Comparison of ENCODE assay signal across 8 mouse cellular contexts in genomic region chr3:27983935-27984577, GRCm38 (mm10). TPM values are rescaled to one million over a fixed set of nuclear protein-coding genes. Genes with fewer than 3 reads are reported as not detected.
DNase-seq lines count a peak whose midpoint lies in the region; ATAC-seq and TF ChIP-seq lines count a peak whose summit lies in the region.

No protein-coding gene starts in this region.

- H3K4me3 ChIP-seq in G1E (ENCODE audit: low read depth, low read length): no peak overlapping the region
- H3K4me3 ChIP-seq in forebrain, embryonic 16.5 days (replicated peaks; ENCODE audit: low read length): peak overlapping the region; percentile 29
- peak overlapping the region; percentile 72 for H3K4me3 ChIP-seq in lung, adult 2 months (replicated peaks; ENCODE audit: extremely low read depth, low read depth, low read length)
- H3K4me3 ChIP-seq in neural tube, embryonic 14.5 days (ENCODE audit: low read depth, low read length): peak overlapping the region; percentile 16; the same call in 1 of the 2 replicates

- 0 out of 2 replicates have a peak overlapping the region, but pooled peaks have one; percentile 17 for H3K27ac ChIP-seq in forebrain, embryonic 16.5 days (ENCODE audit: low read length)
- 0 out of 2 replicates have a peak overlapping the region, but pooled peaks have one; percentile 48 for H3K27ac ChIP-seq in neural tube, embryonic 14.5 days (ENCODE audit: low read depth, low read length)

- 0 out of 2 replicates have a peak, but pooled peaks have one; percentile 15 for ATAC-seq in G1E (ENCODE audit: extremely low read depth, insufficient number of reproducible peaks, low FRiP score, poor library complexity, severe bottlenecking)
- ATAC-seq in forebrain, embryonic 16.5 days: peak; percentile 98
- ATAC-seq in neural tube, embryonic 14.5 days (ENCODE audit: low read depth): peak; percentile 92

- DNase-seq in G1E (ENCODE audit: low spot score): no peak
- DNase-seq in brain, embryonic 14.5 days (ENCODE audit: low read depth): peak; percentile 98
- peak; percentile 70 for DNase-seq in heart, postnatal 25 days (ENCODE audit: low spot score)
- DNase-seq in kidney, postnatal 4 days: peak; percentile 74 to 83
- DNase-seq in lung, adult 2 months: peak; percentile 58
- DNase-seq in thymus, postnatal 36 days: peak; percentile 15 to 23

- no peak overlapping the region for H3K9ac ChIP-seq in forebrain, embryonic 16.5 days (replicated peaks; ENCODE audit: low read depth, low read length)
- no peak overlapping the region for H3K9ac ChIP-seq in neural tube, embryonic 14.5 days (replicated peaks; ENCODE audit: low read depth, low read length)

- peak overlapping the region; percentile 43 for H3K4me2 ChIP-seq in forebrain, embryonic 16.5 days (ENCODE audit: low read length)
- H3K4me2 ChIP-seq in neural tube, embryonic 14.5 days (ENCODE audit: low read depth, low read length): peak overlapping the region; percentile 37; the same call in 1 of the 2 replicates

- 3% methylated on average over 14 of the region's 14 CpGs for WGBS in forebrain, embryonic 16.5 days
- 1% methylated on average over 14 of the region's 14 CpGs for WGBS in lung, adult 2 months
- WGBS in neural tube, embryonic 14.5 days: 13% methylated on average over 14 of the region's 14 CpGs

- H3K9me3 ChIP-seq in G1E (replicated peaks): no peaks in the 10 kb centered on the region
- H3K9me3 ChIP-seq in forebrain, embryonic 16.5 days (ENCODE audit: control insufficient read depth, low read length): no peaks in the 10 kb centered on the region
- no peaks in the 10 kb centered on the region for H3K9me3 ChIP-seq in neural tube, embryonic 14.5 days (ENCODE audit: control insufficient read depth, low read length)

- TF ChIP-seq POLR2A in brain, embryonic 14.5 days (IDR thresholded peaks at IDR 0.05; ENCODE audit: borderline replicate concordance, extremely low read depth, insufficient read depth, insufficient read length, poor library complexity, severe bottlenecking): no peak
- 0 out of 2 replicates have a peak, but pooled peaks have one; percentile 28 for TF ChIP-seq POLR2A in lung, adult 2 months (IDR thresholded peaks at IDR 0.05; ENCODE audit: borderline replicate concordance, extremely low read depth, low read depth, low read length)

- H3K27me3 ChIP-seq in G1E (ENCODE audit: insufficient read depth, low read length): no peaks in the 10 kb centered on the region
- H3K27me3 ChIP-seq in forebrain, embryonic 16.5 days (replicated peaks; ENCODE audit: control insufficient read depth, insufficient read depth, low read length): no peaks in the 10 kb centered on the region
- H3K27me3 ChIP-seq in neural tube, embryonic 14.5 days (ENCODE audit: control insufficient read depth, insufficient read depth, low read length): no peaks in the 10 kb centered on the region

- no peaks in the 10 kb centered on the region for H3K4me1 ChIP-seq in G1E (ENCODE audit: insufficient read depth, low read depth, low read length)
- peaks cover 7% of the 10 kb centered on the region; the same call in 1 of the 2 replicates for H3K4me1 ChIP-seq in forebrain, embryonic 16.5 days (replicated peaks; ENCODE audit: control insufficient read depth, insufficient read depth, low read length)
- peaks cover 6% of the 10 kb centered on the region for H3K4me1 ChIP-seq in lung, adult 2 months (ENCODE audit: control insufficient read depth, insufficient read depth, low read length)
- H3K4me1 ChIP-seq in neural tube, embryonic 14.5 days (ENCODE audit: control insufficient read depth, insufficient read depth, low read length): no peaks in the 10 kb centered on the region

- no peaks in the 10 kb centered on the region for H3K36me3 ChIP-seq in G1E (replicated peaks)
- no peaks in the 10 kb centered on the region for H3K36me3 ChIP-seq in forebrain, embryonic 16.5 days (ENCODE audit: control insufficient read depth, insufficient read depth)
- H3K36me3 ChIP-seq in neural tube, embryonic 14.5 days (ENCODE audit: control insufficient read depth, insufficient read depth, low read length): no peaks in the 10 kb centered on the region

- TF ChIP-seq CTCF in G1E (IDR thresholded peaks at IDR 0.05; ENCODE audit: low read depth, low read length): no peak
- no peak for TF ChIP-seq CTCF in brain, embryonic 14.5 days (IDR thresholded peaks at IDR 0.05; ENCODE audit: borderline replicate concordance, extremely low read depth, insufficient read depth, insufficient read length)
- TF ChIP-seq CTCF in lung, adult 2 months (IDR thresholded peaks at IDR 0.05; ENCODE audit: insufficient read depth, low read length): no peak

- intact Hi-C loops in heart, postnatal 25 days (cut with DNase I): loop anchor here (2.0 to 5.0 kb wide), 3 partner anchors 42 to 123 kb away; no protein-coding TSS in a partner anchor

RNA-seq across cellular contexts. Expression of gene Pld1, which starts 45.6 kb away (rescaled TPM):
- total RNA-seq in G1E (2014; fragmentation: Nextera tagmentation) (0.38 TPM in 1 of 2 replicates, not detected in the other), G1E (2017) (0.41 and 0.82 TPM in 2 replicates)
- polyA plus RNA-seq in G1E (2012): not detected in 2 replicates
- 2.1 and 4.6 TPM in 2 replicates for polyA plus RNA-seq in brain, embryonic 14.5 days (2012; rRNA removed)
- 2.3 and 3.8 TPM in 2 replicates for polyA plus RNA-seq in forebrain, embryonic 16.5 days (2015; fragmentation: Nextera tagmentation; extraction: Ambion mirVana)
- total RNA-seq in heart, postnatal 25 days (2021): 10 to 100 TPM; 12.5 to 13.5 TPM
- polyA plus RNA-seq in lung, adult 2 months (2012; rRNA removed): 5.9 and 9.0 TPM in 2 replicates
- polyA plus RNA-seq in neural tube, embryonic 14.5 days (2014; fragmentation: Nextera tagmentation; extraction: Ambion mirVana): 5.7 and 6.8 TPM in 2 replicates

Comparison
In these comparisons a context has a peak if more than half of its experiments do, and no peak if none do; other contexts are left out.
1. ATAC-seq: peak in every context shown above with its lines; median percentile 98 in forebrain, embryonic 16.5 days; 92 in neural tube, embryonic 14.5 days; 15 in G1E.